Mouse (Mus musculus) ES-Bruce4 (cell line): Measurements from ENCODE around the gene Dnajc17.

Experiments used
- CTCF ChIP-seq: IDR thresholded peaks from one replicate; pipeline ENCODE4 v1.8.1; 2011; ENCODE audit warnings: low read depth, low read length
- EP300 ChIP-seq: IDR thresholded peaks from 2 replicates; pipeline ENCODE4 v1.6.1; 2011; ENCODE audit warnings: low read depth, low read length; ENCODE audit not compliant: insufficient read depth

- no peak for TF ChIP-seq CTCF
- no peak for TF ChIP-seq EP300
Observed at GRCm38 (mm10) chr2:119245246-119245645, 36.7 kb upstream of the Dnajc17 start.
